ENCODE assay signal across 15 mouse cellular contexts in the genomic region with DNA sequence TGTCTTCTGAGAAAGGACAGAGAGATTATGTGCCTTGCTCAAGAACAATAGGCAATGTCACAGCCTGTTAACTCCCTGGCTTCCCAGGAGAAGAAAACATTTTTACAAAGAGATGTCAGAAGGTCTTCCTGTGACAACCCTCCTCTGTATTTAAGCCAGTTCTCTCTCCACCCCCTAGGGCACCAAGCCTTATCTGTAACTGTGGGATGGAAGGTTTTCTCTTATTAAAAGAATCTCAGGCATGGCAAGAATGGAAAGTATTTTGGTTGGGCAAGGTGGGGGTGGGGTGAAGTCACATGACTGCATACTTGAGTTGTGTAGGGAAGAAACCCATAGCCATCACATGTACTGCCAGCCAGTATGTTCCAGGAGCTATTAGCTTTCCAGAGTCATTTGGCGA.
A peak's percentile ranks its signal among the peaks of the same experiment; 100 is the strongest.
DNase-seq lines count a peak whose midpoint lies in the region; ATAC-seq and TF ChIP-seq lines count a peak whose summit lies in the region.
"Had no signal": no experiment of that assay in that cellular context is flagged by ENCODE, and none has a peak within 500 bp of the region (broad histone marks: within the 10 kb centered on the region; RNA-seq: fewer than 3 reads in every experiment).

No protein-coding gene starts in this region.

- H3K27me3 ChIP-seq in forebrain, embryonic 10.5 days (ENCODE audit: poor library complexity, severe bottlenecking): no peaks in the 10 kb centered on the region
- no peaks in the 10 kb centered on the region for H3K27me3 ChIP-seq in forebrain, embryonic 12.5 days
- H3K27me3 ChIP-seq: hindbrain, embryonic 15.5 days had no signal

- TF ChIP-seq POLR2A in brain, embryonic 14.5 days (IDR thresholded peaks at IDR 0.05; ENCODE audit: borderline replicate concordance, extremely low read depth, insufficient read depth, insufficient read length, poor library complexity, severe bottlenecking): no peak

- DNase-seq in forebrain, embryonic 10.5 days (ENCODE audit: extremely low spot score, low spot score): peak; percentile 30
- DNase-seq in kidney, postnatal 14 days: peak; percentile 19
- no peak for DNase-seq in kidney, adult 18-20 months
- peak; percentile 45 for DNase-seq in brain, embryonic 14.5 days (ENCODE audit: low read depth)
- DNase-seq in mesoderm, embryonic 11.5 days (ENCODE audit: low read depth, low spot score): peak; percentile 59
- DNase-seq in urinary bladder, postnatal 10 days (ENCODE audit: low spot score): no peak
- DNase-seq: cerebellum, adult 11-12 months; layer of hippocampus, postnatal 36 days; lung, postnatal 14 days; spleen, adult 18-20 months had no signal

- no peak overlapping the region for H3K9ac ChIP-seq in forebrain, embryonic 12.5 days
- H3K9ac ChIP-seq: hindbrain, embryonic 15.5 days had no signal

- H3K9me3 ChIP-seq in forebrain, embryonic 10.5 days: no peaks in the 10 kb centered on the region
- H3K9me3 ChIP-seq in forebrain, embryonic 12.5 days: 0 out of 2 replicates have a peak, but pooled peaks cover 3% of the 10 kb centered on the region
- H3K9me3 ChIP-seq: hindbrain, embryonic 15.5 days had no signal

- WGBS in forebrain, embryonic 10.5 days: 84% methylated on average over 1 of the region's 1 CpGs
- WGBS in forebrain, embryonic 12.5 days: 78% methylated on average over 1 of the region's 1 CpGs

- peak overlapping the region; percentile 72 for H3K27ac ChIP-seq in forebrain, embryonic 10.5 days
- no peak overlapping the region for H3K27ac ChIP-seq in forebrain, embryonic 12.5 days
- H3K27ac ChIP-seq: hindbrain, embryonic 15.5 days had no signal

- no peak for ATAC-seq in forebrain, embryonic 12.5 days (ENCODE audit: low FRiP score)
- no peak for ATAC-seq in megakaryocyte-erythroid progenitor cell, adult 5-6 weeks (replicated peaks; ENCODE audit: low FRiP score, low TSS enrichment, poor library complexity, severe bottlenecking)
- ATAC-seq: activated CD4-positive, CD25-positive, alpha-beta regulatory T cell, adult 4 months; forebrain, embryonic 16.5 days had no signal

- TF ChIP-seq CTCF in brain, embryonic 14.5 days (IDR thresholded peaks at IDR 0.05; ENCODE audit: borderline replicate concordance, extremely low read depth, insufficient read depth, insufficient read length): no peak

- H3K36me3 ChIP-seq in forebrain, embryonic 10.5 days (replicated peaks): no peaks in the 10 kb centered on the region
- no peaks in the 10 kb centered on the region for H3K36me3 ChIP-seq in forebrain, embryonic 12.5 days (replicated peaks)
- H3K36me3 ChIP-seq: hindbrain, embryonic 15.5 days had no signal

- no peak overlapping the region for H3K4me2 ChIP-seq in forebrain, embryonic 12.5 days
- H3K4me2 ChIP-seq: hindbrain, embryonic 15.5 days had no signal

- H3K4me1 ChIP-seq in forebrain, embryonic 10.5 days: peaks cover 18% of the 10 kb centered on the region
- H3K4me1 ChIP-seq in forebrain, embryonic 12.5 days: peaks cover 12% of the 10 kb centered on the region

- H3K4me3 ChIP-seq in forebrain, embryonic 10.5 days: no peak overlapping the region
- H3K4me3 ChIP-seq in forebrain, embryonic 12.5 days (replicated peaks): no peak overlapping the region
- H3K4me3 ChIP-seq: hindbrain, embryonic 15.5 days had no signal

Comparison
In these comparisons a context has a peak if more than half of its experiments do, and no peak if none do; other contexts are left out.
1. DNase-seq: peak in forebrain, embryonic 10.5 days (single experiment), kidney, postnatal 14 days (single experiment), brain, embryonic 14.5 days (single experiment) and mesoderm, embryonic 11.5 days (single experiment); none in kidney, adult 18-20 months (single experiment) and urinary bladder, postnatal 10 days (single experiment).